28 mouse cellular contexts compared by ENCODE assay signal in genomic region chr11:69381356-69381755, GRCm38 (mm10). TPM values are rescaled to one million over a fixed set of nuclear protein-coding genes. Genes with fewer than 3 reads are reported as not detected.
DNase-seq lines count a peak whose midpoint lies in the region; ATAC-seq lines count a peak whose summit lies in the region.
"Had no signal": no experiment of that assay in that cellular context is flagged by ENCODE, and none has a peak within 500 bp of the region (broad histone marks: within the 10 kb centered on the region; RNA-seq: fewer than 3 reads in every experiment).

No protein-coding gene starts in this region.

- 60% methylated on average over 6 of the region's 6 CpGs for WGBS in heart, embryonic 15.5 days
- WGBS in kidney, embryonic 15.5 days = 85% methylated on average over 6 of the region's 6 CpGs

- no peak overlapping the region for H3K9ac ChIP-seq in heart, embryonic 15.5 days
- H3K9ac ChIP-seq in kidney, embryonic 15.5 days = no peak overlapping the region
- H3K9ac ChIP-seq: embryonic facial prominence, embryonic 15.5 days; forebrain, embryonic 12.5 days; hindbrain, embryonic 14.5 days; limb, embryonic 12.5 days; liver, embryonic 15.5 days; lung, embryonic 14.5 days; stomach, embryonic 15.5 days had no signal

- intact Hi-C loops in heart, postnatal 10 days (cut with DNase I) = no loop called here

- no peaks in the 10 kb centered on the region for H3K9me3 ChIP-seq in heart, embryonic 15.5 days (replicated peaks)
- H3K9me3 ChIP-seq in kidney, embryonic 15.5 days (replicated peaks) = no peaks in the 10 kb centered on the region
- H3K9me3 ChIP-seq: embryonic facial prominence, embryonic 10.5 days; embryonic facial prominence, embryonic 15.5 days; forebrain, embryonic 12.5 days; limb, embryonic 12.5 days; liver, embryonic 15.5 days; stomach, embryonic 15.5 days had no signal

- no peak for ATAC-seq in heart, embryonic 15.5 days (replicated peaks; ENCODE audit: insufficient number of reproducible peaks, insufficient read depth, low FRiP score, low read depth)
- ATAC-seq in kidney, embryonic 15.5 days (replicated peaks; ENCODE audit: low FRiP score) = no peak
- ATAC-seq: CD4-positive, CD25-positive, alpha-beta regulatory T cell, adult 4 months had no signal

- peaks cover 14% of the 10 kb centered on the region for H3K4me1 ChIP-seq in heart, embryonic 15.5 days (replicated peaks)
- H3K4me1 ChIP-seq in kidney, embryonic 15.5 days = 0 out of 2 replicates have a peak, but pooled peaks cover 4% of the 10 kb centered on the region
- H3K4me1 ChIP-seq: embryonic facial prominence, embryonic 10.5 days; forebrain, embryonic 12.5 days; limb, embryonic 12.5 days; stomach, embryonic 15.5 days had no signal

- H3K27ac ChIP-seq in heart, embryonic 15.5 days = 0 out of 2 replicates have a peak overlapping the region, but pooled peaks have one; percentile 19
- no peak overlapping the region for H3K27ac ChIP-seq in kidney, embryonic 15.5 days
- H3K27ac ChIP-seq: embryonic facial prominence, embryonic 10.5 days; embryonic facial prominence, embryonic 15.5 days; forebrain, embryonic 12.5 days; gastrocnemius, adult 2 months; hindbrain, embryonic 14.5 days; limb, embryonic 12.5 days; liver, embryonic 15.5 days; stomach, embryonic 15.5 days had no signal

- no peaks in the 10 kb centered on the region for H3K36me3 ChIP-seq in heart, embryonic 15.5 days
- peaks cover 32% of the 10 kb centered on the region for H3K36me3 ChIP-seq in kidney, embryonic 15.5 days
- H3K36me3 ChIP-seq: liver, embryonic 15.5 days; stomach, embryonic 15.5 days had no signal

- no peaks in the 10 kb centered on the region for H3K27me3 ChIP-seq in heart, embryonic 15.5 days
- no peaks in the 10 kb centered on the region for H3K27me3 ChIP-seq in kidney, embryonic 15.5 days
- H3K27me3 ChIP-seq: embryonic facial prominence, embryonic 15.5 days; forebrain, embryonic 12.5 days; limb, embryonic 12.5 days; liver, embryonic 15.5 days; stomach, embryonic 15.5 days had no signal

- H3K4me2 ChIP-seq in heart, embryonic 15.5 days = no peak overlapping the region
- H3K4me2 ChIP-seq in kidney, embryonic 15.5 days = no peak overlapping the region
- H3K4me2 ChIP-seq: embryonic facial prominence, embryonic 15.5 days; forebrain, embryonic 12.5 days; heart, embryonic 11.5 days; hindbrain, embryonic 14.5 days; limb, embryonic 12.5 days; liver, embryonic 15.5 days; lung, embryonic 14.5 days; stomach, embryonic 15.5 days had no signal

- no peak for DNase-seq in heart, postnatal 10 days
- DNase-seq in kidney, postnatal 36 days = peak; percentile 57 to 75
- DNase-seq in cerebellum, adult 8-10 months = peak; percentile 65
- peak; percentile 81 to 90 for DNase-seq in cerebellum, postnatal 25 days
- no peak for DNase-seq in thymus, postnatal 0 days (ENCODE audit: low spot score)
- no peak for DNase-seq in gastrocnemius, adult 18-20 months (ENCODE audit: low spot score)
- DNase-seq: adrenal gland, postnatal 14 days; gastrocnemius, adult 2 months; gastrocnemius, postnatal 36 days; heart, adult 18-20 months; layer of hippocampus, adult 9-11 months; lung, embryonic 14.5 days; lung, postnatal 14 days; midbrain, embryonic 14.5 days; retina, postnatal 1 day; right cerebral cortex, postnatal 14 days; thymus, adult 2 months had no signal

- no peak overlapping the region for H3K4me3 ChIP-seq in heart, embryonic 15.5 days
- no peak overlapping the region for H3K4me3 ChIP-seq in kidney, embryonic 15.5 days (replicated peaks)
- H3K4me3 ChIP-seq: embryonic facial prominence, embryonic 10.5 days; embryonic facial prominence, embryonic 15.5 days; forebrain, embryonic 12.5 days; gastrocnemius, adult 2 months; limb, embryonic 12.5 days; liver, embryonic 15.5 days; stomach, embryonic 15.5 days had no signal

RNA-seq across cellular contexts. Expression of gene Chd3, which starts 12.2 kb away (rescaled TPM):
- polyA plus RNA-seq in heart, embryonic 15.5 days (2015; fragmentation: Nextera tagmentation; extraction: Ambion mirVana) = 14.2 and 22.9 TPM in 2 replicates
- 10 to 100 TPM; 62.0 to 66.7 TPM for total RNA-seq in heart, postnatal 10 days (2021)
- polyA plus RNA-seq in kidney, embryonic 15.5 days (2015; fragmentation: Nextera tagmentation; extraction: Ambion mirVana) = 54.8 and 62.8 TPM in 2 replicates
- polyA plus RNA-seq in thymus, postnatal 0 days (2015; fragmentation: Nextera tagmentation; extraction: Ambion mirVana) = 10.7 and 13.2 TPM in 2 replicates
- 1 to 10 TPM; 5.7 to 7.9 TPM for total RNA-seq in gastrocnemius, adult 18-20 months (2021)

RNA-seq across cellular contexts. Expression of gene Naa38, which starts 13.9 kb away (rescaled TPM):
- 129 and 132 TPM in 2 replicates for polyA plus RNA-seq in heart, embryonic 15.5 days (2015; fragmentation: Nextera tagmentation; extraction: Ambion mirVana)
- total RNA-seq in heart, postnatal 10 days (2021) = 10 to 100 TPM; 94.1 to 95.0 TPM
- polyA plus RNA-seq in kidney, embryonic 15.5 days (2015; fragmentation: Nextera tagmentation; extraction: Ambion mirVana) = 153 and 155 TPM in 2 replicates
- 194 and 211 TPM in 2 replicates for polyA plus RNA-seq in thymus, postnatal 0 days (2015; fragmentation: Nextera tagmentation; extraction: Ambion mirVana)
- 10 to 100 TPM; 70.5 to 72.1 TPM for total RNA-seq in gastrocnemius, adult 18-20 months (2021)

RNA-seq across cellular contexts. Expression of gene Cyb5d1, which starts 14.1 kb away (rescaled TPM):
- polyA plus RNA-seq in heart, embryonic 15.5 days (2015; fragmentation: Nextera tagmentation; extraction: Ambion mirVana) = 20.6 and 24.0 TPM in 2 replicates
- 10 to 100 TPM; 27.5 to 30.2 TPM for total RNA-seq in heart, postnatal 10 days (2021)
- 30.2 and 30.5 TPM in 2 replicates for polyA plus RNA-seq in kidney, embryonic 15.5 days (2015; fragmentation: Nextera tagmentation; extraction: Ambion mirVana)
- 25.9 and 28.3 TPM in 2 replicates for polyA plus RNA-seq in thymus, postnatal 0 days (2015; fragmentation: Nextera tagmentation; extraction: Ambion mirVana)
- total RNA-seq in gastrocnemius, adult 18-20 months (2021) = 10 to 100 TPM; 29.3 to 33.0 TPM

RNA-seq across cellular contexts. Expression of gene Tmem88, which starts 16.7 kb away (rescaled TPM):
- polyA plus RNA-seq in heart, embryonic 15.5 days (2015; fragmentation: Nextera tagmentation; extraction: Ambion mirVana) = 37.3 and 40.6 TPM in 2 replicates
- total RNA-seq in heart, postnatal 10 days (2021) = 10 to 100 TPM; 53.3 to 54.0 TPM
- 41.9 and 44.3 TPM in 2 replicates for polyA plus RNA-seq in kidney, embryonic 15.5 days (2015; fragmentation: Nextera tagmentation; extraction: Ambion mirVana)
- polyA plus RNA-seq in thymus, postnatal 0 days (2015; fragmentation: Nextera tagmentation; extraction: Ambion mirVana) = 10.4 and 12.9 TPM in 2 replicates
- 1 to 10 TPM; 2.6 to 4.1 TPM for total RNA-seq in gastrocnemius, adult 18-20 months (2021)

RNA-seq across cellular contexts. Expression of gene Kdm6b, which starts 32.1 kb away (rescaled TPM):
- 18.6 and 19.5 TPM in 2 replicates for polyA plus RNA-seq in heart, embryonic 15.5 days (2015; fragmentation: Nextera tagmentation; extraction: Ambion mirVana)
- 10 to 100 TPM; 48.3 to 52.2 TPM for total RNA-seq in heart, postnatal 10 days (2021)
- 32.6 and 33.0 TPM in 2 replicates for polyA plus RNA-seq in kidney, embryonic 15.5 days (2015; fragmentation: Nextera tagmentation; extraction: Ambion mirVana)
- polyA plus RNA-seq in thymus, postnatal 0 days (2015; fragmentation: Nextera tagmentation; extraction: Ambion mirVana) = 31.5 and 45.6 TPM in 2 replicates
- total RNA-seq in gastrocnemius, adult 18-20 months (2021) = 10 to 100 TPM; 19.6 to 22.0 TPM

Comparison
In these comparisons a context has a peak if more than half of its experiments do, and no peak if none do; other contexts are left out.
1. DNase-seq: peak in kidney, postnatal 36 days (2 of 2), cerebellum, adult 8-10 months (single experiment) and cerebellum, postnatal 25 days (2 of 2); none in heart, postnatal 10 days (0 of 2), thymus, postnatal 0 days (single experiment) and gastrocnemius, adult 18-20 months (single experiment).